Mouse (Mus musculus) limb, embryonic 11.5 days (tissue): ENCODE measurements around the gene Rbpjl. TPM values are rescaled to one million over a fixed set of nuclear protein-coding genes. Genes with fewer than 3 reads are reported as not detected.

Experiments
- ATAC-seq: fragments of 200-750 bp; cut with Nextera tagmentation; 2 replicates; pipeline ENCODE4 v1.8.0; 2017; ENCODE audit warnings: low read depth; ENCODE audit not compliant: insufficient number of reproducible peaks, low FRiP score, low TSS enrichment
- DNase-seq: peaks from one replicate; pipeline ENCODE4 v3.0.0-alpha.2; 2015; ENCODE audit warnings: low spot score
- H3K27ac ChIP-seq: fragments of 300-500 bp; sonication (generic); replicated peaks from 2 replicates; pipeline ENCODE4 v1.5.1; 2014; ENCODE audit warnings: low read depth, mild to moderate bottlenecking, low read length
- H3K27me3 ChIP-seq: fragments of 300-500 bp; sonication (generic); 2 replicates; pipeline ENCODE4 v1.6.1; 2014; ENCODE audit warnings: mild to moderate bottlenecking, low read length, mixed read lengths; ENCODE audit not compliant: control insufficient read depth, insufficient read depth
- H3K36me3 ChIP-seq: fragments of 300-500 bp; sonication (generic); 2 replicates; pipeline ENCODE4 v1.6.1; 2014; ENCODE audit warnings: mild to moderate bottlenecking, low read length, moderate library complexity, mixed read lengths; ENCODE audit not compliant: control insufficient read depth, insufficient read depth
- H3K4me1 ChIP-seq: fragments of 300-500 bp; sonication (generic); 2 replicates; pipeline ENCODE4 v1.6.1; 2014; ENCODE audit warnings: low read length, mixed read lengths; ENCODE audit not compliant: control insufficient read depth, insufficient read depth
- H3K4me2 ChIP-seq: fragments of 300-500 bp; sonication (generic); 2 replicates; pipeline ENCODE4 v1.6.1; 2014; ENCODE audit warnings: low read depth, mild to moderate bottlenecking, moderate library complexity; ENCODE audit not compliant: severe bottlenecking
- H3K4me3 ChIP-seq: fragments of 300-500 bp; sonication (generic); 2 replicates; pipeline ENCODE4 v1.5.1; 2014; ENCODE audit warnings: low read depth, low read length
- H3K9ac ChIP-seq: fragments of 300-500 bp; sonication (generic); 2 replicates; pipeline ENCODE4 v1.6.1; 2014; ENCODE audit warnings: mild to moderate bottlenecking, low read length
- H3K9me3 ChIP-seq: fragments of 300-500 bp; sonication (generic); 2 replicates; pipeline ENCODE4 v1.6.1; 2016; ENCODE audit warnings: low read length; ENCODE audit not compliant: control insufficient read depth
- WGBS: fragments of 180-500 bp; shearing (Covaris S2); extraction: QIAGEN DNeasy Blood & Tissue Kit; methylation state at CpG from one replicate; pipeline ENCODE4 v1.1.7; 2014; 5-methylcytosine and 5-hydroxymethylcytosine counted together
- polyA plus RNA-seq: library from polyadenylated mRNA; unstranded; fragments of >200 nt; fragmentation: Nextera tagmentation; extraction: Ambion mirVana; gene quantifications from 2 replicates; pipeline ENCODE4 v1.2.1, GENCODE M21; 2014

Gene Rbpjl
- polyA plus RNA-seq, 1 experiment from 2014 or later = 0.04 TPM

DNA sequence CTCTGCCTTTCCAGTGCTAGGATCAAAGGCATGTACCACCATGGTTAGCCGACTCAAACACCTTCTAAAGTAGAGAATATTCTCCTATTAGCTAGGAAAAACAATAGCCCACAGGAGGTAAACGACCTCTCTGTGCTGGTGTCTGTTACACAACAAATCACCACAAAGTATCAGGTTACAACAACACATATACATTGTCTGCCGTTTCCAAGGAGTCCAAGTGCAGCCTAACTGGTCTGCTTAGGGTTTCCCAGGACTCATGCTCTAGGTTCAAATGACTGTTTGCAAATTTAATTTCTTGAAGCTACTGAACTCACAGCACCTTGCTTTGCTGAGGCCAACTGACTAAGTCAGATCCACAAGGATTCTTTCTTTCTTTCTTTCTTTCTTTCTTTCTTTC lies 16.5 kb downstream of the Rbpjl start:
- Histone ChIP-seq H3K4me2 (no peak overlapping the region), H3K27ac (no peak overlapping the region), H3K27me3 (0 out of 2 replicates have a peak, but pooled peaks cover 4% of the 10 kb centered on the region), H3K9me3 (no peaks in the 10 kb centered on the region), H3K4me1 (0 out of 2 replicates have a peak, but pooled peaks cover 5% of the 10 kb centered on the region), H3K4me3 (no peak overlapping the region), H3K36me3 (no peaks in the 10 kb centered on the region), H3K9ac (no peak overlapping the region)
- ATAC-seq (peak; percentile 60; the same call in 1 of the 2 replicates), DNase-seq (no peak)
- WGBS = 3% methylated on average over 3 of the region's 3 CpGs

DNA sequence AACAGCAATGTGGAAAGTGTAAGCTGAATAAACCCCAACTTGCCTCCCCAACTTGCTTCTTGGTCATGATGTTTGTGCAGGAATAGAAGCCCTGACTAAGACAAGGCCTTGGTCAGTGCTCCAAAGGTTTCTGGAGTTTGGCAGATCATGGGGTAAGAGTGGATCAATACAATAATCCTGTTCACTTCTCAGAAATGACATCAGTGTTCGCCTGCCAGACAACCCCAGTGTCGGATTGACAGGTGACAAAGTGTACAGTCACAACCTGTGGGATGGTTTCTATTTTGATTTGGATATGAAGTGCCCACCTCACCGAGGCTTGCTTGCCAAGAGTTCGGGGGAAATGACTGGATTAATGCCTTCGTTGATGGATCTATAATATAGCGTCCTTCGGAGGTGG lies 18.4 kb downstream of the Rbpjl start:
- Histone ChIP-seq H3K4me1 (0 out of 2 replicates have a peak, but pooled peaks cover 7% of the 10 kb centered on the region), H3K9ac (no peak overlapping the region), H3K4me3 (no peak overlapping the region), H3K27me3 (no peaks in the 10 kb centered on the region), H3K27ac (no peak overlapping the region), H3K36me3 (no peaks in the 10 kb centered on the region), H3K4me2 (no peak overlapping the region), H3K9me3 (no peaks in the 10 kb centered on the region)
- ATAC-seq = no peak
- 94% methylated on average over 7 of the region's 7 CpGs for WGBS
- DNase-seq = no peak

DNA sequence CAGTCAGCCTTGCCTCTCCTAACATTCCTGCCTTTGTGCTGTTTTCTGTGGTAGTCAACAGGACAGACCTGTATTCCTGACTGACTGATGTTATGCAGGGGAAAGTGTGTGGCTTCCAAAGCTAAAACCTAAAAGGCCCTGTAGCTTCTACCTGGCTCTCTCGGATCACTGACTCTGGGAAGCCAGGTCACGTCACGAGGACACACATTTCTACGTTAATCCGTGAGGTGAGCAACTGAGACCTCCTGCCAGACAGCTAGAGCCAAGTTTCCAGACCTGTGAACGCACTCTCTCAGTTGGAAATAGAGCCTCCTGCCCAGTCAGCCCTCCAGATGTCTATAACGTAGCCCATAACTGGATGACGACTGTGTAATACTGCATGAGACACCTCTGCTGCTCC lies 19.0 kb downstream of the Rbpjl start:
- Histone ChIP-seq H3K9me3 (no peaks in the 10 kb centered on the region), H3K27me3 (no peaks in the 10 kb centered on the region), H3K9ac (no peak overlapping the region), H3K4me1 (0 out of 2 replicates have a peak, but pooled peaks cover 7% of the 10 kb centered on the region), H3K4me3 (no peak overlapping the region), H3K27ac (no peak overlapping the region), H3K36me3 (no peaks in the 10 kb centered on the region), H3K4me2 (no peak overlapping the region)
- ATAC-seq (no peak), DNase-seq (no peak)
- 85% methylated on average over 8 of the region's 8 CpGs for WGBS

DNA sequence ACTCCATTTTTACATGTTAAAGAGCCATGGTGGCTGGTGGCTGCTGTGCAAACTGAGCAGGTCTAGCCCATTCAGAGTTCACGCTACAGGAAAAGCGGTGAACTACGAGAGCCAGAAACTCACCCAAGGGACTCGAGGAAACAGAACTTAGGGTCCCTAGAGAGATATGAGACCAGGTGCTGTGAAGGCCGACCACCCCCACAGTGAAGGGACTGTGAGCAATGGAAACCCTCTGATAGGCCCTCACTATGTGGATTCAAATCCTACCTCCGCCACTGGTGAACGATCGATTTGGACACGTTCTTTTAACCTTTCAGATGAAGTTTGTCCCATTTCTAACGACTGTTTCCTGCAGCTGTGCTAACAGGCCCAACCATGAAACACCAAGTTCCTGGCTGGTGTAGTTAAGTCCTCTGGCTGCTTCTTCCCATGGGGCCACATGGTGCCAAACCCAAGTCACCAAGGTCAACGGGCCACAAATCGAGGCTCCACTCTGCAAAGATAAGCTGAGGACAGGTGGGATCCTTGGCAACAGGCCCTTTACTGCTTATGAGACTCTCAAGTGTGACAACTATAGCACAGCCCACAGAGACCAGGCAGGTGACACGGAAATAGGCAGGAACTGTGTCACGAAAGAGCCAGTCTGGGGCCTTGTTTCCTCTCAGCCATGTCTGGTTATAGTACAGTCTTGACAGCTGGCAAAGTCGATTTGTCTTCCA lies 19.9 kb downstream of the Rbpjl start:
- 87% methylated on average over 15 of the region's 15 CpGs for WGBS

DNA sequence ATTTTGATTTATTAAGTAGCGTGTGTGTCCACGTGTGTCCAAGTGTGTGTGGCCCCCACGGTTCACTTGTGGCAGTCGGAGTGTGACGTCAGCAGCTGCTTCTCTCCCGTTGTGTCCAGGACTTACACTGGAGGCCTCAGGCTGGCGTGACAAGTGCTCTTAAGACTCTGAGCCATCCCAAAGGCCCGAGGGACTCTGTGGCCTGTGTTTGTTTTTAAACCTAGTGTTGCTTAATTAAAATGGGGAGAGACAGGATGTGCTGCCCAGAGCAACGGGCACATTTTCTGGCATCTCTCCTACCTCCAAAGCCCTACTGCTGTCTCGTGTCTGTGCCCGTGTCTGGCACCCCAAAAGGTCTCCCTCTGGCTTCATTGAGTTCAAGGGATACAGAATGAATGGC lies 20.5 kb downstream of the Rbpjl start:
- DNase-seq = no peak
- Histone ChIP-seq H3K4me3 (no peak overlapping the region), H3K4me1 (0 out of 2 replicates have a peak, but pooled peaks cover 7% of the 10 kb centered on the region), H3K9me3 (no peaks in the 10 kb centered on the region), H3K27me3 (no peaks in the 10 kb centered on the region), H3K27ac (no peak overlapping the region), H3K36me3 (no peaks in the 10 kb centered on the region), H3K4me2 (no peak overlapping the region), H3K9ac (no peak overlapping the region)
- WGBS = 94% methylated on average over 11 of the region's 11 CpGs
- ATAC-seq = no peak

More for the DNA sequence above, 19.9 kb downstream of the Rbpjl start:
- DNase-seq (no peak), ATAC-seq (no peak)
- Histone ChIP-seq H3K4me1 (0 out of 2 replicates have a peak, but pooled peaks cover 7% of the 10 kb centered on the region), H3K9me3 (no peaks in the 10 kb centered on the region), H3K27me3 (no peaks in the 10 kb centered on the region), H3K4me3 (no peak overlapping the region), H3K36me3 (no peaks in the 10 kb centered on the region), H3K4me2 (no peak overlapping the region), H3K9ac (no peak overlapping the region), H3K27ac (no peak overlapping the region)

DNA sequence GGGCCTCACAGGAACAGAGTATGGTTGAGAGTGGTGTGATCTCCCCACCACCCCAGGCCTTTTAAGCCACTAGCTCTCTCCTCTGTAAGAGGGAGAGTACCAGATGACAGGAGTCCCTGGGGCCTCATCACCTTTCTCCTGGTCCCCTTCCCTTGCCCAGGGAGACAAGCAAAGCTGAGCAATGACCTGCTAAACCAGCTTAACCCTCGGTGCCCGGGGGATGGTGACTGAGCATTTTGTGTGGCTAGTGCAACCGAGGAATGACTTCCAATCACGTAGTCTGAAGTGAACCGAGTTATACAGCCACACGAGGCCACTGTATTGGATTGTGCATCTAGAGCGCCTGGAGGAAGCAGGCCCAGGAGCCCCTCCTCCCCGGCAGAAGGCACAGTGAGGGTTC lies 21.5 kb downstream of the Rbpjl start:
- Histone ChIP-seq H3K4me3 (no peak overlapping the region), H3K9ac (no peak overlapping the region), H3K4me1 (0 out of 2 replicates have a peak, but pooled peaks cover 7% of the 10 kb centered on the region), H3K36me3 (no peaks in the 10 kb centered on the region), H3K4me2 (no peak overlapping the region), H3K27me3 (no peaks in the 10 kb centered on the region), H3K9me3 (no peaks in the 10 kb centered on the region), H3K27ac (no peak overlapping the region)
- WGBS = 88% methylated on average over 8 of the region's 8 CpGs
- DNase-seq = no peak
- ATAC-seq = no peak

DNA sequence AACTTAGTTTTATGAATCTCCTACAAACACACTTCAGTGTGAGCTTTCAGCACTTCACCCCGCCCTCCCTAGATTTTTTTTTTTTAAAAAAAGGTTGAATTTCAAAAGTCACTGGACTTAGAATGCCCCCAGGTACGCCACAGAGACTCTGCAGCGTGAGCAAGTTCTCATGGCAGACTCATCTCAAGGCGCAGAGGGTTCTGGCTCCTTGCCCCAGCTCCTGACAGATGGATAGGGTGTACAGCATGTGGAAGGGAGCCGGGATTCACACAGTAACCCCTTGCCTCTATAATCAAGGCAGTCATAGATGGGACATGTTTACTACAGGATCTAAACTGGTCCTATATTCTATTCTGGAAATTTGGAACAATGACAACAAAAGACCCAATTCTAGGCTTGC lies 22.5 kb downstream of the Rbpjl start:
- Histone ChIP-seq H3K4me2 (no peak overlapping the region), H3K27me3 (no peaks in the 10 kb centered on the region), H3K9me3 (no peaks in the 10 kb centered on the region), H3K36me3 (no peaks in the 10 kb centered on the region), H3K27ac (no peak overlapping the region), H3K4me1 (peaks cover 3% of the 10 kb centered on the region; the same call in 1 of the 2 replicates), H3K4me3 (no peak overlapping the region), H3K9ac (no peak overlapping the region)
- DNase-seq (no peak), ATAC-seq (no peak)
- WGBS = 86% methylated on average over 5 of the region's 5 CpGs

DNA sequence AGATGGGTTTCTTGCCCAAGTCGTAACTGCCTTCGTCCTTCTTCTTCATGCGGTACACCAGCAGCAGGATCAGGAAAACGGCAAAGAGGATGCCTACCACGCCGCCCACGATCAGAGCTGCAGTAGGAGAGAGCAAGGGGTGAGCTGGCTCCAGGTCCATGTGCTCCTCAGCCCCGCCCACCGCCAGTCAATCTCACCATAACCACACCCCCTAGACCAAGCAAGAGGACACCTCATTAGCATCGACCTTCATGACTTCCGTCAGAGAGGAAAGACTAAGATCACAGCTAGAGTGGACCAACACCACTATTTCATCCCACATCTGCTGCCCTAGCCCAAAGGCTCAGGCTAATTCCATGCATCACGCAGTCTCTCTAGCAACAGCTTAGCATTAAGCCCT lies 23.2 kb downstream of the Rbpjl start:
- H3K36me3 ChIP-seq = no peaks in the 10 kb centered on the region
- no peak for ATAC-seq
- WGBS = 20% methylated on average over 12 of the region's 12 CpGs

More for the DNA sequence above, 23.2 kb downstream of the Rbpjl start:
- no peaks in the 10 kb centered on the region for H3K27me3 ChIP-seq
- H3K27ac ChIP-seq = no peak overlapping the region
- peak; percentile 48 for DNase-seq
- H3K4me1 ChIP-seq = peaks cover 9% of the 10 kb centered on the region; the same call in 1 of the 2 replicates
- H3K4me2 ChIP-seq = no peak overlapping the region
- no peaks in the 10 kb centered on the region for H3K9me3 ChIP-seq
- no peak overlapping the region for H3K4me3 ChIP-seq
- H3K9ac ChIP-seq = no peak overlapping the region
